Comparison of ENCODE assay signal across 8 mouse cellular contexts in genomic region chr10:19043529-19044262, GRCm38 (mm10). TPM values are rescaled to one million over a fixed set of nuclear protein-coding genes. Genes with fewer than 3 reads are reported as not detected.
DNase-seq lines count a peak whose midpoint lies in the region; ATAC-seq and TF ChIP-seq lines count a peak whose summit lies in the region.

No protein-coding gene starts in this region.

- 0 out of 2 replicates have a peak, but pooled peaks have one; percentile 14 for TF ChIP-seq EP300 in CH12.LX (IDR thresholded peaks at IDR 0.05; ENCODE audit: low read length)

- in situ Hi-C loops in CH12.LX (cut with MboI; ENCODE audit: low pct_ligation_motif_present, low pct_unique_long_range_greater_than_20kb, low sequenced_read_pairs), result no loop called here

- no peaks in the 10 kb centered on the region for H3K9me3 ChIP-seq in hindbrain, postnatal 0 days (ENCODE audit: low read length)
- no peaks in the 10 kb centered on the region for H3K9me3 ChIP-seq in hindbrain, embryonic 13.5 days
- no peaks in the 10 kb centered on the region for H3K9me3 ChIP-seq in CH12.LX (replicated peaks; ENCODE audit: low read length)
- no peaks in the 10 kb centered on the region for H3K9me3 ChIP-seq in forebrain, postnatal 0 days (ENCODE audit: low read length)

- 67% methylated on average over 4 of the region's 4 CpGs for WGBS in hindbrain, postnatal 0 days
- 73% methylated on average over 4 of the region's 4 CpGs for WGBS in hindbrain, embryonic 13.5 days
- WGBS in forebrain, postnatal 0 days, result 70% methylated on average over 4 of the region's 4 CpGs

- H3K27me3 ChIP-seq in hindbrain, postnatal 0 days (ENCODE audit: insufficient read depth, low read length), result no peaks in the 10 kb centered on the region
- H3K27me3 ChIP-seq in hindbrain, embryonic 13.5 days, result no peaks in the 10 kb centered on the region
- H3K27me3 ChIP-seq in CH12.LX (replicated peaks), result no peaks in the 10 kb centered on the region
- no peaks in the 10 kb centered on the region for H3K27me3 ChIP-seq in forebrain, postnatal 0 days (ENCODE audit: insufficient read depth, low read length)

- H3K4me3 ChIP-seq in hindbrain, postnatal 0 days (ENCODE audit: low read length), result no peak overlapping the region
- H3K4me3 ChIP-seq in hindbrain, embryonic 13.5 days, result no peak overlapping the region
- peak overlapping the region; percentile 63 to 91 (median 83) for H3K4me3 ChIP-seq in CH12.LX (replicated peaks in 1 of 3; ENCODE audit: low read depth in 2 of 3, low read length in 2 of 3, poor library complexity in 1 of 3)
- no peak overlapping the region for H3K4me3 ChIP-seq in forebrain, postnatal 0 days (ENCODE audit: low read depth, low read length)

- TF ChIP-seq RAD21 in CH12.LX (IDR thresholded peaks at IDR 0.05; ENCODE audit: low read depth, low read length), result no peak

- peak; percentile 87 for TF ChIP-seq POLR2A in CH12.LX (IDR thresholded peaks at IDR 0.05; ENCODE audit: low read depth, low read length)

- dilution Hi-C loops in CH12.LX (cut with MboI; ENCODE audit: extremely low pct_ligation_motif_present, extremely low pct_unique_long_range_greater_than_20kb, low sequenced_read_pairs), result no loop called here

- TF ChIP-seq CTCF in hindbrain, postnatal 0 days (IDR thresholded peaks at IDR 0.05; ENCODE audit: low read depth), result no peak
- TF ChIP-seq CTCF in CH12.LX (conservative IDR thresholded peaks at IDR 0.05 in 1 of 2, IDR thresholded peaks at IDR 0.05 in 1 of 2; ENCODE audit: low read depth in 2 of 2, low read length in 2 of 2), result no peak
- no peak for TF ChIP-seq CTCF in forebrain, postnatal 0 days (IDR thresholded peaks at IDR 0.05; ENCODE audit: low read depth)

- H3K9ac ChIP-seq in hindbrain, postnatal 0 days (replicated peaks; ENCODE audit: low read length), result no peak overlapping the region
- H3K9ac ChIP-seq in hindbrain, embryonic 13.5 days, result no peak overlapping the region
- peak overlapping the region; percentile 97 for H3K9ac ChIP-seq in CH12.LX (ENCODE audit: insufficient read depth, low read depth)
- no peak overlapping the region for H3K9ac ChIP-seq in forebrain, postnatal 0 days

- H3K4me2 ChIP-seq in hindbrain, postnatal 0 days (ENCODE audit: low read depth, low read length), result no peak overlapping the region
- no peak overlapping the region for H3K4me2 ChIP-seq in hindbrain, embryonic 13.5 days
- H3K4me2 ChIP-seq in CH12.LX (ENCODE audit: insufficient read depth, low read depth, poor library complexity, severe bottlenecking), result peak overlapping the region; percentile 94
- no peak overlapping the region for H3K4me2 ChIP-seq in forebrain, postnatal 0 days (ENCODE audit: low read depth)

- DNase-seq in hindbrain, postnatal 0 days (ENCODE audit: low spot score), result peak; percentile 12
- peak; percentile 91 for DNase-seq in CH12.LX (ENCODE audit: extremely low read depth)
- DNase-seq in neural tube, embryonic 10.5 days (ENCODE audit: extremely low spot score, low spot score), result no peak
- no peak for DNase-seq in right cerebral cortex, postnatal 25 days
- no peak for DNase-seq in forebrain, postnatal 0 days

- no peaks in the 10 kb centered on the region; the same call in 1 of the 2 replicates for H3K79me2 ChIP-seq in CH12.LX (replicated peaks; ENCODE audit: control insufficient read depth, extremely low read depth, insufficient read depth, poor library complexity, severe bottlenecking)

- H3K4me1 ChIP-seq in hindbrain, postnatal 0 days (ENCODE audit: insufficient read depth, low read length), result no peaks in the 10 kb centered on the region
- H3K4me1 ChIP-seq in hindbrain, embryonic 13.5 days (replicated peaks), result no peaks in the 10 kb centered on the region
- H3K4me1 ChIP-seq in CH12.LX (ENCODE audit: control insufficient read depth in 1 of 2, insufficient read depth in 2 of 2), result peaks cover 14 to 45% of the 10 kb centered on the region in 2 experiments
- no peaks in the 10 kb centered on the region for H3K4me1 ChIP-seq in forebrain, postnatal 0 days (ENCODE audit: insufficient read depth)

- 0 out of 2 replicates have a peak, but pooled peaks have one; percentile 59 for ATAC-seq in hindbrain, postnatal 0 days
- ATAC-seq in hindbrain, embryonic 13.5 days (ENCODE audit: low FRiP score), result no peak
- ATAC-seq in hematopoietic stem cell, adult 5-6 weeks (replicated peaks in 1 of 2; ENCODE audit: insufficient read depth in 1 of 2, low FRiP score in 2 of 2, low TSS enrichment in 1 of 2, low read depth in 1 of 2, poor library complexity in 2 of 2, severe bottlenecking in 2 of 2), result peak; percentile 89 to 90
- ATAC-seq in neutrophil, adult 5-6 weeks (ENCODE audit: extremely low read depth, insufficient number of reproducible peaks, low FRiP score, poor library complexity, severe bottlenecking), result peak; percentile 68
- no peak for ATAC-seq in forebrain, postnatal 0 days

- H3K36me3 ChIP-seq in hindbrain, postnatal 0 days (ENCODE audit: insufficient read depth, low read length), result no peaks in the 10 kb centered on the region
- no peaks in the 10 kb centered on the region for H3K36me3 ChIP-seq in hindbrain, embryonic 13.5 days
- H3K36me3 ChIP-seq in CH12.LX (replicated peaks in 1 of 2; ENCODE audit: control insufficient read depth in 1 of 2, insufficient read depth in 1 of 2, low read length in 1 of 2), result peaks cover 0 to 2% of the 10 kb centered on the region in 2 experiments
- no peaks in the 10 kb centered on the region for H3K36me3 ChIP-seq in forebrain, postnatal 0 days (ENCODE audit: insufficient read depth)

- no peak overlapping the region for H3K27ac ChIP-seq in hindbrain, postnatal 0 days
- no peak overlapping the region for H3K27ac ChIP-seq in hindbrain, embryonic 13.5 days
- peak overlapping the region; percentile 75; the same call in 1 of the 2 replicates for H3K27ac ChIP-seq in CH12.LX (ENCODE audit: insufficient read depth, low read depth)
- H3K27ac ChIP-seq in forebrain, postnatal 0 days (ENCODE audit: low read depth, low read length), result no peak overlapping the region

TF ChIP-seq in CH12.LX, 34 proteins besides CTCF, POLR2A, EP300 and RAD21:
- TF ChIP-seq ZMIZ1 (IDR thresholded peaks at IDR 0.05; ENCODE audit: low read depth, low read length), result peak; percentile 76
- TF ChIP-seq TBP (conservative IDR thresholded peaks at IDR 0.05; ENCODE audit: low read depth, low read length), result peak; percentile 96
- no peak for TF ChIP-seq JUND (conservative IDR thresholded peaks at IDR 0.05; ENCODE audit: low read depth, low read length)
- TF ChIP-seq MEF2A (IDR thresholded peaks at IDR 0.05; ENCODE audit: borderline replicate concordance, low read depth, low read length), result no peak
- peak; percentile 53; the same call in 1 of the 2 replicates for TF ChIP-seq POLR2AphosphoS2 (IDR thresholded peaks at IDR 0.05; ENCODE audit: low read depth, low read length)
- peak; percentile 89 for TF ChIP-seq NELFE (IDR thresholded peaks at IDR 0.05; ENCODE audit: low read depth, low read length)
- peak; percentile 77 for TF ChIP-seq MAX (IDR thresholded peaks at IDR 0.05; ENCODE audit: low read length)
- no peak for TF ChIP-seq GABPA (IDR thresholded peaks at IDR 0.05; ENCODE audit: insufficient replicate concordance, low read depth, low read length)
- TF ChIP-seq MXI1 (IDR thresholded peaks at IDR 0.05; ENCODE audit: low read depth, low read length), result peak; percentile 78
- no peak for TF ChIP-seq TCF12 (IDR thresholded peaks at IDR 0.05; ENCODE audit: low read depth, low read length)
- TF ChIP-seq RCOR1 (conservative IDR thresholded peaks at IDR 0.05; ENCODE audit: low read depth, low read length), result no peak
- no peak for TF ChIP-seq MAFK (IDR thresholded peaks at IDR 0.05; ENCODE audit: insufficient replicate concordance, low read length)
- TF ChIP-seq ZNF384 (IDR thresholded peaks at IDR 0.05; ENCODE audit: low read depth, low read length), result no peak
- TF ChIP-seq CHD2 (IDR thresholded peaks at IDR 0.05; ENCODE audit: low read length), result peak; percentile 63; the same call in 1 of the 2 replicates
- no peak for TF ChIP-seq ZC3H11A (IDR thresholded peaks at IDR 0.05; ENCODE audit: low read depth, low read length)
- peak; percentile 82 for TF ChIP-seq MYC (IDR thresholded peaks at IDR 0.05; ENCODE audit: low read depth, low read length)
- TF ChIP-seq USF1 (IDR thresholded peaks at IDR 0.05; ENCODE audit: low read depth, low read length), result no peak
- TF ChIP-seq SMC3 (IDR thresholded peaks at IDR 0.05; ENCODE audit: low read depth, low read length), result no peak
- no peak for TF ChIP-seq UBTF (IDR thresholded peaks at IDR 0.05; ENCODE audit: low read depth, low read length)
- TF ChIP-seq NRF1 (IDR thresholded peaks at IDR 0.05; ENCODE audit: low read depth, low read length), result no peak
- no peak for TF ChIP-seq BHLHE40 (IDR thresholded peaks at IDR 0.05; ENCODE audit: low read depth, low read length)
- TF ChIP-seq CHD1 (IDR thresholded peaks at IDR 0.05; ENCODE audit: low read depth, low read length), result peak; percentile 21; the same call in 1 of the 2 replicates
- TF ChIP-seq E2F4 (IDR thresholded peaks at IDR 0.05; ENCODE audit: insufficient replicate concordance, low read depth, low read length), result no peak

RNA-seq across cellular contexts. Expression of gene Tnfaip3, which starts 28.2 kb away (rescaled TPM):
- 1.6 and 2.4 TPM in 2 replicates for total RNA-seq in hindbrain, postnatal 0 days (2014; rRNA removed)
- polyA plus RNA-seq in hindbrain, postnatal 0 days (2015; fragmentation: Nextera tagmentation; extraction: Ambion mirVana), result 1.1 TPM in 2 replicates
- polyA plus RNA-seq in hindbrain, embryonic 13.5 days (2015; fragmentation: Nextera tagmentation; extraction: Ambion mirVana), result 1.9 and 2.1 TPM in 2 replicates
- total RNA-seq in CH12.LX (2012; rRNA removed) (65.3 and 95.3 TPM in 2 replicates), CH12.LX (2014; rRNA removed) (38.8 and 51.7 TPM in 2 replicates)
- 21.4 and 24.6 TPM in 2 replicates for polyA plus RNA-seq in CH12.LX (2012; ENCODE audit: insufficient read length, low read depth)
- total RNA-seq in hematopoietic stem cell, adult 5-6 weeks (2017), result 83.4 and 84.1 TPM in 2 replicates
- 75.9 and 93.0 TPM in 2 replicates for total RNA-seq in neutrophil, adult 5-6 weeks (2017)
- total RNA-seq in forebrain, postnatal 0 days (2014; rRNA removed), result 3.3 and 3.5 TPM in 2 replicates
- polyA plus RNA-seq in forebrain, postnatal 0 days (2015; fragmentation: Nextera tagmentation; extraction: Ambion mirVana), result 1.0 and 1.2 TPM in 2 replicates

Comparison
In these comparisons a context has a peak if more than half of its experiments do, and no peak if none do; other contexts are left out.
1. ATAC-seq: peak in hindbrain, postnatal 0 days (single experiment), hematopoietic stem cell, adult 5-6 weeks (2 of 2) and neutrophil, adult 5-6 weeks (single experiment); none in hindbrain, embryonic 13.5 days (single experiment) and forebrain, postnatal 0 days (single experiment).
2. DNase-seq: peak in hindbrain, postnatal 0 days (single experiment) and CH12.LX (single experiment); none in neural tube, embryonic 10.5 days (single experiment), right cerebral cortex, postnatal 25 days (single experiment) and forebrain, postnatal 0 days (single experiment).
3. H3K4me3 ChIP-seq: peak in CH12.LX (3 of 3); none in hindbrain, postnatal 0 days (single experiment), hindbrain, embryonic 13.5 days (single experiment) and forebrain, postnatal 0 days (single experiment).